Mouse (Mus musculus) neural tube, embryonic 11.5 days (tissue): ENCODE results near the gene Lrrk1. TPM values are rescaled to one million over a fixed set of nuclear protein-coding genes. Genes with fewer than 3 reads are reported as not detected.

Experiments
- ATAC-seq: fragments of 200-750 bp; cut with Nextera tagmentation; 2 replicates; pipeline ENCODE4 v1.8.0; 2017; ENCODE audit warnings: moderate number of reproducible peaks, mild to moderate bottlenecking, moderate TSS enrichment, moderate library complexity; ENCODE audit not compliant: insufficient read depth, low FRiP score, low TSS enrichment
- DNase-seq: peaks from one replicate; pipeline ENCODE4 v3.0.0-alpha.2; 2015; ENCODE audit warnings: low spot score
- H3K27ac ChIP-seq: fragments of 300-500 bp; sonication (generic); 2 replicates; pipeline ENCODE4 v1.5.1; 2014; ENCODE audit warnings: low read depth, mild to moderate bottlenecking, low read length
- H3K27me3 ChIP-seq: fragments of 300-500 bp; sonication (generic); 2 replicates; pipeline ENCODE4 v1.6.1; 2014; ENCODE audit warnings: mild to moderate bottlenecking, low read length, mixed read lengths; ENCODE audit not compliant: control insufficient read depth, insufficient read depth
- H3K36me3 ChIP-seq: fragments of 300-500 bp; sonication (generic); 2 replicates; pipeline ENCODE4 v1.6.1; 2014; ENCODE audit warnings: mild to moderate bottlenecking, low read length, moderate library complexity, mixed read lengths; ENCODE audit not compliant: control insufficient read depth, insufficient read depth
- H3K4me1 ChIP-seq: fragments of 300-500 bp; sonication (generic); 2 replicates; pipeline ENCODE4 v1.6.1; 2014; ENCODE audit warnings: low read length, mixed read lengths; ENCODE audit not compliant: control insufficient read depth, insufficient read depth
- H3K4me2 ChIP-seq: fragments of 300-500 bp; sonication (generic); 2 replicates; pipeline ENCODE4 v1.6.1; 2014; ENCODE audit warnings: low read depth, mild to moderate bottlenecking, moderate library complexity
- H3K4me3 ChIP-seq: fragments of 300-500 bp; sonication (generic); 2 replicates; pipeline ENCODE4 v1.5.1; 2014; ENCODE audit warnings: low read depth, low read length
- H3K9ac ChIP-seq: fragments of 300-500 bp; sonication (generic); 2 replicates; pipeline ENCODE4 v1.6.1; 2014; ENCODE audit warnings: mild to moderate bottlenecking, low read length
- H3K9me3 ChIP-seq: fragments of 300-500 bp; sonication (generic); 2 replicates; pipeline ENCODE4 v1.6.1; 2016; ENCODE audit warnings: low read length; ENCODE audit not compliant: control insufficient read depth
- WGBS: fragments of 180-500 bp; shearing (Covaris S2); extraction: QIAGEN DNeasy Blood & Tissue Kit; methylation state at CpG from one replicate; pipeline ENCODE4 v1.1.7; 2014; 5-methylcytosine and 5-hydroxymethylcytosine counted together
- polyA plus RNA-seq: library from polyadenylated mRNA; unstranded; fragments of >200 nt; fragmentation: Nextera tagmentation; extraction: Ambion mirVana; gene quantifications from 2 replicates; pipeline ENCODE4 v1.2.1, GENCODE M21; 2014

Lrrk1 gene
- polyA plus RNA-seq, 1 experiment from 2014 or later: 7.0 TPM

DNA sequence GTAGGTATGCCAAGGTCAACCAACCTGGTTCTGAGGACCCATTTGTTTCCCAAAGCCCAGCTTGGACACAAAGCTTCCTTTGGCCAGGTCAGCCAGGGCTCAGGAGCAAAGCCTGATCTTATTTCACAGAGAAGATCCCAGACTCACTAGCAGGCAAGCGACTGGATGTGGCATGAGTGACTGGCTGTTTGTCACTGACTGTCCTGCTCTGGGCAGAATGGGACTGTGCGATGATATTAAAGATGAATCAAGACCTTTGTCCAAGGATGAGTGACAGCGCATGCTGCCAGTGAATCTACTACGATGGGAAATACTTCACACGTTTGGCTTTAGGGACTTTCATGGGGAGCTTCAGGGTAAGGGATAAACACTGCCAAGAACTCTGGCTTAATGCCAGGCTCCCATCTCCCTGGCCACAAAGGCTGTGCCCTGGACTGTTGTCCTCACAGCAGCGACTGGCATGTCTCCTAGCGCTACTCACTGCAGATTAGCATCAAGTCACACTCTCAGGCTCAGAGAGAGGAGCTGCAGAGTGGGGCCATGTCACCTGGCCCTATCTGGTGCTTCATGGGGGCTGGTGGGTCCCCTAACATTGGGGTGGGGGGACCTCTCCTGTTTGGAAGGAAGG lies 127.3 kb downstream of the Lrrk1 start:
- Histone ChIP-seq H3K9ac (no peak overlapping the region), H3K4me3 (no peak overlapping the region), H3K36me3 (no peaks in the 10 kb centered on the region), H3K4me1 (no peaks in the 10 kb centered on the region), H3K4me2 (no peak overlapping the region), H3K27me3 (no peaks in the 10 kb centered on the region), H3K27ac (no peak overlapping the region), H3K9me3 (no peaks in the 10 kb centered on the region)
- DNase-seq: no peak
- WGBS: 92% methylated on average over 7 of the region's 7 CpGs
- ATAC-seq: no peak

DNA sequence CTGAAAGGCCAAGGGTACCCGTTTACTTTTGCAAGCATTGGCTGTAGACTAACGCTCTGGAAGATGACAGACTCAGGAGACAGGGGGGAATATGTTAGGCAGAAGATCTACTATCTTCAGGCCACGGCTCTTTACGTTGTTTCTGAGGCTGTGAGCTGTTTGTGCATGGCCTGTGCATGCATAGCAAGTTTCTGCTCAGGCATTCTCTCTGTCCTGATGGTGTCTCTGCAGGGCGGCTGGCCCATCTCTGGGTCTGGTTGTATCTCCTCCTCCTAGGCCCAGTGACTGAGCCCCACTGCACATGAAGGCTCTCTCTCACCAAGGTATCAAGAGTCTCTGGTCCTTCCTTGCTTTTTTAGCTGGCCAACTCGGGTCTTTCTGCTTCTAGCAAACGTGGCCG lies 127.9 kb downstream of the Lrrk1 start:
- no peaks in the 10 kb centered on the region for H3K27me3 ChIP-seq
- H3K4me3 ChIP-seq: no peak overlapping the region
- WGBS: 91% methylated on average over 8 of the region's 8 CpGs
- H3K9me3 ChIP-seq: no peaks in the 10 kb centered on the region
- no peak overlapping the region for H3K4me2 ChIP-seq
- no peaks in the 10 kb centered on the region for H3K4me1 ChIP-seq
- ATAC-seq (no peak), DNase-seq (no peak)
- H3K9ac ChIP-seq: no peak overlapping the region
- no peak overlapping the region for H3K27ac ChIP-seq
- no peaks in the 10 kb centered on the region for H3K36me3 ChIP-seq

DNA sequence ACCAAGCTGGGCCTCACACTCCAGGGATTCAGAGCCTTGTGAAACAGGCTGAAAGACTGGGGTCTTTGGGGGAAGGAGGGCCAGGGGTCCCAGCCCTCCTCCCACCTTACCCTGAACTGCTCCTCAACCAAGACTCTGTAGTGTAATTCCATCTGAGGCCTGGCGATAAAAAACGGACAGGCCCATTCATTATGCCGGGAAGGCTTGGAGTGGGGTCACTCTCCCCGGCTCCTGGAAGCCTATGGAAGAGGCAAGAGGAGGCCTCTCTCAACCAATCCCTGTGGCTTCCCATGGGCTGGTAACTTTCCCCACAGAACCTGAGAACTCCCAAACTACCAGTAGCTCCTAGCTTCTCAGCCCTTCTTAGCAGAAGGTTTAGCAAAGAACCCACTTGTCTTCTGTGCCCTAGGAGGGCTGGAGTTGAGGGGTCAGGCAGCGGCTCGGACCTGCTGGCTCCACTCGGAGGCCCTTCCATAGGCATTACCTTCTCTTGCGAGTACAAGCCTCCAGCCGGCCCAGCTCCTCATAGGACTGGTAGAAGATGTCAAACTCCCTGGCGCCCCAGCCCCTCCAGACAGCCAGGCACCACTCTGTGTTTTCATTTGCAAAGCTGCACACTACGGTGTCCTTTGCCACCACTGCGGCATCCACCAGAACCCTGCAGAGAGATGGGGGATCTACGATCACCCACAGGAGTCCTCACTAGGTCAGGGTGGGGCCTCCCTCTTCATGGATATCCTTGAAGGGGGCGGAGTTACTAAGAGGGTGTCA lies 128.5 kb downstream of the Lrrk1 start:
- no peak overlapping the region for H3K4me3 ChIP-seq
- ATAC-seq: no peak
- H3K9ac ChIP-seq: no peak overlapping the region
- no peaks in the 10 kb centered on the region for H3K27me3 ChIP-seq
- H3K4me2 ChIP-seq: no peak overlapping the region
- H3K9me3 ChIP-seq: no peaks in the 10 kb centered on the region
- WGBS: 82% methylated on average over 14 of the region's 14 CpGs
- no peaks in the 10 kb centered on the region for H3K36me3 ChIP-seq
- no peak overlapping the region for H3K27ac ChIP-seq
- no peak for DNase-seq
- no peaks in the 10 kb centered on the region for H3K4me1 ChIP-seq

DNA sequence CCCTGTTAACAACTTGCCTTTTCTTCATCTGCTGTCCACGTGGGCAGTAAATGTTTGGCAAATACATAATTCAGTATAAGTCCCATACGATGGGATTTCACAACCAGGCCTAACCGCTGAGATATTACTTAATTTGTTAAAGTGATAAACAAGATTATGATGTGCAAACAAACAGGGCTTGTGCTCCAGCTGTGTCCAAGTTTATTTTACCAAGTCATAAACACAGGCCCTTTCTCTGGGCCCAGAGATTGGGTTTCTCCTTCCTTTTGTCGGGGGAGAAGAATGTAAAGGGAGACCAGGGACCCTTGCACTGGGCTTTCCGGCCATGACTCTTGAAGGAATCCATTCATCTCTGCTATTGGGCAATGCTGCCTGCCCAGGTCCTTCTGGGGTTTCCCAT lies 129.2 kb downstream of the Lrrk1 start:
- WGBS: 78% methylated on average over 5 of the region's 5 CpGs
- DNase-seq: no peak
- Histone ChIP-seq H3K36me3 (no peaks in the 10 kb centered on the region), H3K4me1 (no peaks in the 10 kb centered on the region), H3K27me3 (no peaks in the 10 kb centered on the region), H3K4me2 (no peak overlapping the region), H3K4me3 (no peak overlapping the region), H3K27ac (no peak overlapping the region), H3K9ac (no peak overlapping the region), H3K9me3 (no peaks in the 10 kb centered on the region)
- no peak for ATAC-seq

DNA sequence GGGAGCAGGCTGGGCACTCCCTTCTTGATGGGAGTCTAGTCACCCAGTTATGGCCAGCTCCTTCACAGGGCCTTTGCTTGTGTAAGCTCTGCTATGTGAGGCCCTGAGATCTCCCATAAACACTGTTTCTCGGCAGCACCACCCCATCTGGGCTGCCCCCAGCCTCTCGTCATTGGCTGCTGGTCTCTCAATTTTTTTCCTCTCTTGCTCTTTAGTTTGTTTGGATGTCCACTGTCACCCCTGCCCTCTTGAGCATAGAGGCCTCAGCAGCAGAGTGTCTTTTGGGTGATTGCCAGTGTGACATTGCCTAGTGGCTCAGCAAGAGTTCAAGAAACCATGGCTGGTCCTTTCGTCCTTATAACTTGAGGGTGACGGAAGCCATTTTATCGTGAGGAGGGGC lies 130.9 kb downstream of the Lrrk1 start:
- H3K4me3 ChIP-seq: no peak overlapping the region
- H3K4me1 ChIP-seq: no peaks in the 10 kb centered on the region
- H3K36me3 ChIP-seq: no peaks in the 10 kb centered on the region
- H3K27me3 ChIP-seq: no peaks in the 10 kb centered on the region
- no peak overlapping the region for H3K27ac ChIP-seq
- H3K9ac ChIP-seq: no peak overlapping the region
- no peaks in the 10 kb centered on the region for H3K9me3 ChIP-seq
- DNase-seq: no peak
- no peak overlapping the region for H3K4me2 ChIP-seq
- ATAC-seq: no peak
- 88% methylated on average over 5 of the region's 5 CpGs for WGBS

DNA sequence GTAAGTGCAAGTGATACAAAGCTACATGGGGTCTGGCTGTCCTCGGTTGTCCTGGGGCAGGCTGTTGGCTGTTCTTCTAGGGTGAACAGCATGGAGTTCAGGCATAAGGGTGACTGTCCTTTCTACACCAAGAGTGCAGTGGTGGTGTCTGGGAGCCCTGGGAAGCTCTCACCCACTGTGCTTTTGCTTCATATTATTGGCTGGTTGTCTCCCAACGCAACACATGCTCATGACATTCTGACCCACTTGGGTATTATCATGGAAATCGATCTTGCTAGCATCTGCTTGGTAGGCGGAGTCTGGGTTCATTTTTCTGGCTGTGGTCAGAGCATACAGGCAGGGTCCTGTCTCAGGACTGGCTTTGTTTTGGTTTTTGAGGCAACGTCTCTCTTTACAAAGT lies 131.7 kb downstream of the Lrrk1 start:
- Histone ChIP-seq H3K27ac (no peak overlapping the region), H3K27me3 (no peaks in the 10 kb centered on the region), H3K4me1 (no peaks in the 10 kb centered on the region), H3K4me3 (no peak overlapping the region), H3K9ac (no peak overlapping the region), H3K9me3 (no peaks in the 10 kb centered on the region), H3K36me3 (no peaks in the 10 kb centered on the region), H3K4me2 (no peak overlapping the region)
- 72% methylated on average over 5 of the region's 5 CpGs for WGBS
- DNase-seq (no peak), ATAC-seq (no peak)

DNA sequence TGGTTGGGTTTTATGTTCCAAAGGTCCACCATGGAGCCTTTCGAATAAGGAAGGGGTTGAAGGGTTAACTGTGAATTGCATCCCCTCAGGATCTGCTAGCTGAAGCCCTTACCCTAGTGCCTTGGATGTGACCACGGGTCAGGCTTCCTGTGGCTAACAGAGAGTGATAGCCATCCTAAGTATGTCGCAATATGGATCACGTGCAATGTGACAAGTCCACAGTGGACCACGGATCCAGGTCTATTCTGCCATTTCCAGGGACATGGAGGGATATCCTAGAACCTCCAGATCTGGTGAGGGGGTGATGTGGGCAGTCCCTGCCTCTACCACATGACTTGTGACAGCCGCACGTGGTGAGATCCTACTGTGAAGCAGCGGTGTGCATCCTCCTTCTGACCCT lies 133.2 kb downstream of the Lrrk1 start:
- DNase-seq (no peak), ATAC-seq (no peak)
- H3K9ac ChIP-seq: no peak overlapping the region
- no peak overlapping the region for H3K4me2 ChIP-seq
- WGBS: 85% methylated on average over 8 of the region's 8 CpGs
- H3K4me3 ChIP-seq: no peak overlapping the region
- no peak overlapping the region for H3K27ac ChIP-seq
- H3K36me3 ChIP-seq: no peaks in the 10 kb centered on the region
- no peaks in the 10 kb centered on the region for H3K4me1 ChIP-seq
- no peaks in the 10 kb centered on the region for H3K9me3 ChIP-seq
- H3K27me3 ChIP-seq: no peaks in the 10 kb centered on the region

DNA sequence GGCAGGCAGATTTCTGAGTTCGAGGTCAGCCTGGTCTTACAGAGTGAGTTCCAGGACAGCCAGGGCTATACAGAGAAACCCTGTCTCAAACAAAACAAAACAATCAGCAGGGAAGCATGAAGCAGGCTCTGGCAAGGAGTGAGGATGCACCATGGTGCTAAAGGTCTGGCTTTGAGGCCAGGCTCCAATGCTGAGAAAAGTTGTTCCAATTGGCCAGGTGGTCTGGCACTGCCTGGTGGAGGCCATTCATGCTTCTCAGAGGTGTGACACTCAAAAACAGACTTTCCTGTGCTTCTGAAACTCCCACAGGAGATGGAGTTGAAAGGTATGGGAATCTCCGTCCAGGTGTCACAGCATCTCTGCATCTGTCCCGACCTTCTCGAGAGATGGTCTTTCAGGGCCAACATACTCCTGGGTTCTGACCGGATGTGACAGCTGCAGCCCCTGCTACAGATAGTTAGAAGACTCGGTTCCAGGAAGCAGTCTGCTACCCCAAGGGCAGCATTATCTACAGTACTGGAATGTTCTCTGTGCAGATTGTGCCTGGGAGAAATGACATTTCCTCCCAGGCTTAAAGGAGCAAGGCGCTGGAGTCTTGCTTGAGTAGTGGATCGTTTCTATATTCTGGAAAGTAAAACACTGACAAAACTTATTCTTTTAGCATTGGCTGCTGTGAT lies 134.0 kb downstream of the Lrrk1 start:
- Histone ChIP-seq H3K4me2 (no peak overlapping the region), H3K4me1 (no peaks in the 10 kb centered on the region), H3K27ac (no peak overlapping the region), H3K4me3 (no peak overlapping the region), H3K9ac (no peak overlapping the region), H3K27me3 (no peaks in the 10 kb centered on the region), H3K36me3 (no peaks in the 10 kb centered on the region), H3K9me3 (no peaks in the 10 kb centered on the region)
- WGBS: 88% methylated on average over 8 of the region's 8 CpGs
- DNase-seq (no peak), ATAC-seq (no peak)

DNA sequence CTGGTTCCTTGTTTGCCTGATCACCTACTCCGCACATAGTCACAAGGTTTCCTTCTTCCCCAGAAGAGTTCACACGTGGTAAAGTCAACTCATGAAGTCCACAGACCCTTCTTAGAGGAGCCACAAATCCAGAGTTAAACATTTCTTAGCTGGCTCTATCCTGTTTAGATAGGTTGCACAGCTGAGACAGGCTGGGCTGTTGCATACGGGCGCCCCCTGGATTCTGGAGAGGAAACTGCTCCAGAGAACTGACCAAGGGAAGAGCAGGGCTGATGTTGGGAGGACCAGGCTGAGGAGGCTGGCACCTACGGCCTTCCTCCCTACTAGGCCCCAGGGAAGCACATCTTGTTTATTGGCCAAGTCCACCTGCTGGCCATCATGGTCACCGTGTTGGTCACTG lies 138.1 kb downstream of the Lrrk1 start:
- DNase-seq: peak; percentile 79
- H3K4me1 ChIP-seq: peaks cover 12% of the 10 kb centered on the region
- H3K4me3 ChIP-seq: no peak overlapping the region
- H3K36me3 ChIP-seq: no peaks in the 10 kb centered on the region
- H3K9me3 ChIP-seq: no peaks in the 10 kb centered on the region
- WGBS: 29% methylated on average over 6 of the region's 6 CpGs
- no peaks in the 10 kb centered on the region for H3K27me3 ChIP-seq
- no peak overlapping the region for H3K4me2 ChIP-seq
- H3K9ac ChIP-seq: no peak overlapping the region
- no peak for ATAC-seq
- no peak overlapping the region for H3K27ac ChIP-seq
